In genomic region chr11:55240556-55240955, GRCm38 (mm10) we compare ENCODE assay signal across 8 mouse cellular contexts. TPM values are rescaled to one million over a fixed set of nuclear protein-coding genes. Genes with fewer than 3 reads are reported as not detected.
DNase-seq lines count a peak whose midpoint lies in the region; ATAC-seq lines count a peak whose summit lies in the region.

No protein-coding gene starts in this region.

- H3K4me1 ChIP-seq in heart, embryonic 12.5 days (replicated peaks) = no peaks in the 10 kb centered on the region
- peaks cover 32% of the 10 kb centered on the region for H3K4me1 ChIP-seq in megakaryocyte, embryonic 14.5 days

- no peak overlapping the region for H3K4me3 ChIP-seq in heart, embryonic 12.5 days
- H3K4me3 ChIP-seq in megakaryocyte, embryonic 14.5 days (replicated peaks) = peak overlapping the region; percentile 64

- H3K9ac ChIP-seq in heart, embryonic 12.5 days = no peak overlapping the region

- WGBS in heart, embryonic 12.5 days = 65% methylated on average over 7 of the region's 7 CpGs

- no peak overlapping the region for H3K4me2 ChIP-seq in heart, embryonic 12.5 days

- no peaks in the 10 kb centered on the region for H3K9me3 ChIP-seq in heart, embryonic 12.5 days (replicated peaks)
- no peaks in the 10 kb centered on the region for H3K9me3 ChIP-seq in megakaryocyte, embryonic 14.5 days

- no peaks in the 10 kb centered on the region for H3K27me3 ChIP-seq in heart, embryonic 12.5 days (replicated peaks)
- no peaks in the 10 kb centered on the region for H3K27me3 ChIP-seq in megakaryocyte, embryonic 14.5 days (replicated peaks)

- H3K27ac ChIP-seq in heart, embryonic 12.5 days (ENCODE audit: poor library complexity, severe bottlenecking) = no peak overlapping the region

- H3K36me3 ChIP-seq in heart, embryonic 12.5 days = no peaks in the 10 kb centered on the region
- H3K36me3 ChIP-seq in megakaryocyte, embryonic 14.5 days (replicated peaks; ENCODE audit: low read length) = peaks cover 12% of the 10 kb centered on the region

- peak; percentile 95 for DNase-seq in heart, adult 11 months
- DNase-seq in adrenal gland, postnatal 14 days = peak; percentile 78
- peak; percentile 45 for DNase-seq in embryo, embryonic 9.5 days (ENCODE audit: extremely low spot score)
- peak; percentile 72 to 76 for DNase-seq in layer of hippocampus, postnatal 36 days
- peak; percentile 16 to 55 for DNase-seq in spleen, postnatal 10 days (ENCODE audit: low spot score in 2 of 2)

- no peak for ATAC-seq in heart, embryonic 12.5 days (ENCODE audit: insufficient number of reproducible peaks, low FRiP score)
- ATAC-seq in hematopoietic stem cell, adult 5-6 weeks (replicated peaks in 1 of 2; ENCODE audit: insufficient read depth in 1 of 2, low FRiP score in 2 of 2, low TSS enrichment in 1 of 2, low read depth in 1 of 2, poor library complexity in 2 of 2, severe bottlenecking in 2 of 2) = peak; percentile 76 to 84

RNA-seq across cellular contexts. Expression of gene Slc36a1, which starts 36.4 kb away (rescaled TPM):
- polyA plus RNA-seq in heart, embryonic 12.5 days (2016; fragmentation: Nextera tagmentation; extraction: Ambion mirVana) = 0.63 and 1.3 TPM in 2 replicates
- 19.3 and 23.0 TPM in 2 replicates for total RNA-seq in adrenal gland, postnatal 14 days (2021)
- total RNA-seq in hematopoietic stem cell, adult 5-6 weeks (2017) = 2.7 and 6.4 TPM in 2 replicates
- total RNA-seq in layer of hippocampus, postnatal 36 days (2021) = 10 to 100 TPM; 52.9 to 56.8 TPM
- 4.0 and 6.4 TPM in 2 replicates for polyA plus RNA-seq in megakaryocyte, embryonic 14.5 days (2012; ENCODE audit: insufficient read depth, low replicate concordance)

RNA-seq across cellular contexts. Expression of gene Slc36a2, which starts 55.7 kb away (rescaled TPM):
- 2.8 and 3.4 TPM in 2 replicates for polyA plus RNA-seq in heart, embryonic 12.5 days (2016; fragmentation: Nextera tagmentation; extraction: Ambion mirVana)
- total RNA-seq in adrenal gland, postnatal 14 days (2021) = 176 and 200 TPM in 2 replicates
- total RNA-seq in hematopoietic stem cell, adult 5-6 weeks (2017) = not detected in 2 replicates
- total RNA-seq in layer of hippocampus, postnatal 36 days (2021) = under 1 TPM in 1 of 2 experiments, not detected in 1; 0.15 TPM
- polyA plus RNA-seq in megakaryocyte, embryonic 14.5 days (2012; ENCODE audit: insufficient read depth, low replicate concordance) = 0.18 TPM in 1 of 2 replicates, not detected in the other

Comparison
In these comparisons a context has a peak if more than half of its experiments do, and no peak if none do; other contexts are left out.
1. DNase-seq: peak in every context shown above with its lines; median percentile 95 in heart, adult 11 months; 78 in adrenal gland, postnatal 14 days; 74 in layer of hippocampus, postnatal 36 days; 45 in embryo, embryonic 9.5 days; 36 in spleen, postnatal 10 days.
2. RNA of gene Slc36a2, which starts 55.7 kb away (total RNA-seq): 176 to 200 TPM in adrenal gland, postnatal 14 days; 0.15 TPM in layer of hippocampus, postnatal 36 days and not detected in hematopoietic stem cell, adult 5-6 weeks; every median in the first group is over 100 times any median in the second.